Mouse (Mus musculus) frontal cortex, adult (tissue): Measurements from ENCODE around the gene Serinc5.

ENCODE experiments used
- ATAC-seq: cut with Nextera tagmentation; 2 replicates; pipeline ENCODE4 v1.9.2; 2017; ENCODE audit warnings: mild to moderate bottlenecking, moderate library complexity, mixed read lengths; ENCODE audit not compliant: low TSS enrichment

Gene Serinc5

GRCm38 (mm10) chr13:92740671-92741270 is 129.9 kb downstream of the Serinc5 start:
- ATAC-seq: peak; percentile 81

DNA sequence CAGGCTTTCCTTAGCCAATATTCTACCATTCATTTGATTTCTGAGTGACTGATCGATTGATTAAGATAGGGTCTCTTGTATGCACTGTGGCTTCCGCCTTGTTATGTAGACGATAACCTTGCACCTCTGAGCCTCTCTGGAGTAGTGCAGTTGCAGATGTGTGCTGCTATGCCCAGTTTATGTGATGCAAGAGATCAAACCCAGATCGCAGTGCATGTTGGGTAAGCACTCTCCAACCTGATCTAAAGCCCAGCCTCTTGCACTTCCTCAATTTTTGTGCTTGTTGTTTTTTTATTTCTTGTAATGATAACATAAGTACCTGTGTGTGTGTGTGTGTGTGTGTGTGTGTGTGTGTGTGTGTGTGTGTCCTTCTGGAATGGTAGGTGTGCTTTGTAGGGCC is 132.0 kb downstream of the Serinc5 start:
- ATAC-seq: no peak

GRCm38 (mm10) chr13:92743337-92743736 is 132.4 kb downstream of the Serinc5 start:
- no peak for ATAC-seq

- peak; percentile 80 for ATAC-seq
Measured at GRCm38 (mm10) chr13:92750976-92751518, 140.2 kb downstream of the Serinc5 start.

DNA sequence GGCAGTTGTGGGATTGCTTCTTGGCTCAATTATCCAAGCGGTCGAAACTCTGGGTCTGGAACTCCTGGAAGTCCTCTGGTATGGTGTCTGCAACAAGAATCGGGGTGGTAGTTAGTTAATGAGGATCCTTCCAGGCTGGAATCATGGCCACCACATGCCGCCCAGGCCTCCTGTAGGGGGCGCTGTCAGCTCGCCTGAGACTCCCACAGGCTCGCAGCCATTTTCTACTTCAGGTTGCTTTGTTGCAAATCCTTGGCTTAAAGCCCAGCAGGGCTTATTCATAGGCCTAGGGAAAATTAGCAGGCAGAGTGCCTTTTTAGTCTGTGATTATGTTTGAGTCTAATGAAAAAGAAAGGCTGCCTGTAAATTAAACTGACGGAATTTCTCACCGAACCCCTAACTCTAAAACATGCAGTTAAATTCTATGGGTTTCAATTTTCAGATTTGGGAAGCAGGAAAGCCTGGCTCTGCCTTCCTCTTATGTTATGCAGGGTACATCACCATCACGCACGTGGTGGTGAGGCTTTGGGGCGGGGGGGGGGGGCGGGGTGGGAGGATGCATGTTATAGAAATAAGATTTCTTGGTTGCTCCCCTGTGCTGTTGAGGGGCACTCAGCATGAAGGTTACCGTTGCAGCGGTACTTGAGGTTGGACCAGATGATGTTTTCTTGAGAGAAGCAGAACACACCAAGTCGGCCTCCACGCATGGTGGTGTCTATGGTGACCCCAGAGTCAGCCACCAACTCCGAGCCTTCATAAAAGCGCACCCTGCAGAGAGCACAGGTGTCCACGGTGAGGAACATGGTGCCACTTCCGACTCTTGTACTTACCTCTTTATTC is 141.1 kb downstream of the Serinc5 start:
- peak; percentile 83 for ATAC-seq

GRCm38 (mm10) chr13:92753676-92754075 is 142.8 kb downstream of the Serinc5 start:
- ATAC-seq: no peak

DNA sequence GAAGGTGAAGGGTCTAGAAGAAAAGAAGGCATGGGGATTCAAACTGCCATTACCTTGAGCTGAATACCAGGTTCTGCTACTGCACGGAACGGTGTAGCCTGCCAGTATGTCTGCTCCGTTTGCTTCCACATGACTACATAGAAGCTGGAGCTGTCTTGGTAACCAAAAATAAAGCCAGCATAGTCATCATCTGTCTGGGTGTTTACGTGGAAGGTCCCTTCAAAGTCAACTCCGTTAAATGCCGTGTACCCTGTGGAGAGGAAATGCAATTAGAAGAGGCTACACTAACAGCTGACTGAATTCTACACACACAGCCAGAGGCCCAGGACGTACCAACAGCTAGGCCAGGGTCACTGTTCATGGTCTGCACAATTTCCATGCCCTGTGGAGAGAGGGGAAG is 144.1 kb downstream of the Serinc5 start:
- no peak for ATAC-seq

GRCm38 (mm10) chr13:92757972-92758585 is 147.2 kb downstream of the Serinc5 start:
- ATAC-seq: no peak

GRCm38 (mm10) chr13:92759096-92759495 is 148.2 kb downstream of the Serinc5 start:
- peak; percentile 25; the same call in 1 of the 2 replicates for ATAC-seq

GRCm38 (mm10) chr13:92760519-92760918 is 149.6 kb downstream of the Serinc5 start:
- peak; percentile 85 for ATAC-seq
